Mouse (Mus musculus): ENCODE data around the gene Ube2z. TPM values are rescaled to one million over a fixed set of nuclear protein-coding genes. Genes with fewer than 3 reads are reported as not detected.

Gene Ube2z
- polyA plus RNA-seq, 1 experiment = 47.9 TPM

DNA sequence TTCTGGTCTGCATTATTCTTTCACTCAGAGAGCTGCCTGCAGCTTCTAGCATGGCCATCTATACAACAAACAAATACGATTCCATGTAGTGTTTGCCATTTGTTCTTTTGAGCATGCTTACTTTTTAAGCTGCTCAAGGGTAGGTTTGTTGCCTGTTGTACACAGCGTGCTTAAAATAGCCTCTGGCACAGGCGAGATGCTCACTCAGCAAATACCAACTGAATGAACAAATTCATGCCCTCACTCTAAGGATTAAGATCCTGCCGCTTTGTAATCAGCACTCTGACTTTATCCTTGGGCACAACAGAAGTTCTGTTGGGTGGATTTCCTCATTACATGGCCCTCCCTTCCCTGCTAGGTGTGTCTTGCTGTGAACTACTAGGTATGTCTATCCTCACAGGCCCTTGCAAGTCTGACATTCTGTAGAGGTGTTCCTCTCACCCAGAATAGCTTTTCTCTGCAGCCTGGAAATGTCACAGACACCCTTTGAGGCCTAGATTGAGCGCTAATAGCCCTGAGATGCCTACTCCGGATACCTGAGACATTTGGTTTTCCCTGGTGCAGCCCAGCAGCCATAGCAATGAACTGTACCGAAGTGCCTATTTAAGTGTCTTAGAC lies 27.6 kb upstream of the Ube2z start:
- WGBS = 50% methylated on average over 7 of the region's 7 CpGs
- Histone ChIP-seq H3K36me3 (ENCODE audit: control insufficient read depth, insufficient read depth, low read length) (no peaks in the 10 kb centered on the region), H3K4me1 (replicated peaks; ENCODE audit: control insufficient read depth, insufficient read depth, low read length) (no peaks in the 10 kb centered on the region), H3K27ac (ENCODE audit: control insufficient read depth, insufficient read depth, low read length) (no peak overlapping the region), H3K4me3 (ENCODE audit: control insufficient read depth, insufficient read depth, low read length) (no peak overlapping the region), H3K27me3 (ENCODE audit: control insufficient read depth, insufficient read depth, low read length) (no peaks in the 10 kb centered on the region)
- DNase-seq = no peak
- TF ChIP-seq POLR2A (IDR thresholded peaks at IDR 0.05; ENCODE audit: control insufficient read depth, extremely low read depth, insufficient read depth, low read length, poor library complexity) (no peak), CTCF (IDR thresholded peaks at IDR 0.05; ENCODE audit: borderline replicate concordance, control insufficient read depth, extremely low read depth, insufficient read depth, low read length, poor library complexity) (no peak)

DNA sequence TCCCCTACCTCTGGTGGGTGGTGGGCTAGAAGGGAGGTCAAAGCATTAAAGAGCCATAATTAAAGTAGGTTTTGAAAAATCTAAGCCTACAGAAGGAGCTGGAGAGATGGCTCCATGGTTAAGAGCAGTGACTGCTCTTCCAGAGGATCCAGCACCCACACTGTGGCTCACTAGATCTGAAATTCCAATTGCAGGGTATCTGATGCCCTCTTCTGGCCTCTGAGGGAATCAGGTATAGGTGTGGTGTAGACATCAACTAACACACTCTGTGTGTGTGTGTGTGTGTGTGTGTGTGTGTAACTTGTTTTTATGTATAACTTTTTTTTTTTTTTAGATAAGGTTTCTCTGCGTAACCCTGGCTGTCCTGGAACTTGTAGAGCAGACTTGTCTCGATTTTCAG lies 25.9 kb upstream of the Ube2z start:
- no peak overlapping the region for H3K27ac ChIP-seq (ENCODE audit: control insufficient read depth, insufficient read depth, low read length)
- no peak for DNase-seq
- 78% methylated on average over 2 of the region's 2 CpGs for WGBS
- no peaks in the 10 kb centered on the region for H3K36me3 ChIP-seq (ENCODE audit: control insufficient read depth, insufficient read depth, low read length)
- TF ChIP-seq POLR2A (IDR thresholded peaks at IDR 0.05; ENCODE audit: control insufficient read depth, extremely low read depth, insufficient read depth, low read length, poor library complexity) = no peak
- TF ChIP-seq CTCF (IDR thresholded peaks at IDR 0.05; ENCODE audit: borderline replicate concordance, control insufficient read depth, extremely low read depth, insufficient read depth, low read length, poor library complexity) = no peak
- H3K27me3 ChIP-seq (ENCODE audit: control insufficient read depth, insufficient read depth, low read length) = no peaks in the 10 kb centered on the region
- no peaks in the 10 kb centered on the region for H3K4me1 ChIP-seq (replicated peaks; ENCODE audit: control insufficient read depth, insufficient read depth, low read length)
- H3K4me3 ChIP-seq (ENCODE audit: control insufficient read depth, insufficient read depth, low read length) = no peak overlapping the region

- no peaks in the 10 kb centered on the region for H3K27me3 ChIP-seq (ENCODE audit: control insufficient read depth, insufficient read depth, low read length)
- no peak for TF ChIP-seq POLR2A (IDR thresholded peaks at IDR 0.05; ENCODE audit: control insufficient read depth, extremely low read depth, insufficient read depth, low read length, poor library complexity)
- TF ChIP-seq CTCF (IDR thresholded peaks at IDR 0.05; ENCODE audit: borderline replicate concordance, control insufficient read depth, extremely low read depth, insufficient read depth, low read length, poor library complexity) = no peak
- no peak for DNase-seq
- no peaks in the 10 kb centered on the region for H3K4me1 ChIP-seq (replicated peaks; ENCODE audit: control insufficient read depth, insufficient read depth, low read length)
- 88% methylated on average over 6 of the region's 6 CpGs for WGBS
- no peak overlapping the region for H3K27ac ChIP-seq (ENCODE audit: control insufficient read depth, insufficient read depth, low read length)
- no peak overlapping the region for H3K4me3 ChIP-seq (ENCODE audit: control insufficient read depth, insufficient read depth, low read length)
- no peaks in the 10 kb centered on the region for H3K36me3 ChIP-seq (ENCODE audit: control insufficient read depth, insufficient read depth, low read length)
Measured at GRCm38 (mm10) chr11:96087981-96088380, 22.8 kb upstream of the Ube2z start.

GRCm38 (mm10) chr11:96082682-96083081 lies 17.5 kb upstream of the Ube2z start:
- DNase-seq = no peak
- no peaks in the 10 kb centered on the region for H3K36me3 ChIP-seq (ENCODE audit: control insufficient read depth, insufficient read depth, low read length)
- H3K27me3 ChIP-seq (ENCODE audit: control insufficient read depth, insufficient read depth, low read length) = no peaks in the 10 kb centered on the region
- no peak overlapping the region for H3K4me3 ChIP-seq (ENCODE audit: control insufficient read depth, insufficient read depth, low read length)
- no peaks in the 10 kb centered on the region for H3K4me1 ChIP-seq (replicated peaks; ENCODE audit: control insufficient read depth, insufficient read depth, low read length)
- WGBS = 87% methylated on average over 3 of the region's 3 CpGs
- TF ChIP-seq CTCF (IDR thresholded peaks at IDR 0.05; ENCODE audit: borderline replicate concordance, control insufficient read depth, extremely low read depth, insufficient read depth, low read length, poor library complexity) (no peak), POLR2A (IDR thresholded peaks at IDR 0.05; ENCODE audit: control insufficient read depth, extremely low read depth, insufficient read depth, low read length, poor library complexity) (no peak)
- no peak overlapping the region for H3K27ac ChIP-seq (ENCODE audit: control insufficient read depth, insufficient read depth, low read length)

DNA sequence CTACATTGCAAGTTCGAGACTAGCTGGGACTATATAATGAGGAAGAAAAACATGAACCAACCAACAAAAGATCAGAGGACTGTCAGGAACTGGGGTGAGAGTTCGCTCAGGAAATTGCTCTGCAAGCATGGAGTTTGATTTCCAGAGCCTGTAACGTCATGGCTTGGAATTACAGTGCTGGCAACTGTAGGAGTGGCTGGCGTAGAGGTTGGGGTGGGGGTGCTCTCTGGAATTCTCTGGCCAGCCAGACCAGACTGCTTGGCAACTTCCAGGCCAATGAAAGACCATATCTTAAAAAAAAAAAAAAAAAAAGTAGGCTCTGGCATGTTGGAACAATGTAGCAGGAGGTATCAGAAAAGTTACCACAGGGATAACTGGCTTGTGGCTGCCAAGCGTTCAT lies 15.5 kb upstream of the Ube2z start:
- Histone ChIP-seq H3K4me3 (ENCODE audit: control insufficient read depth, insufficient read depth, low read length) (no peak overlapping the region), H3K27me3 (ENCODE audit: control insufficient read depth, insufficient read depth, low read length) (no peaks in the 10 kb centered on the region), H3K36me3 (ENCODE audit: control insufficient read depth, insufficient read depth, low read length) (no peaks in the 10 kb centered on the region), H3K4me1 (replicated peaks; ENCODE audit: control insufficient read depth, insufficient read depth, low read length) (no peaks in the 10 kb centered on the region; the same call in 1 of the 2 replicates), H3K27ac (ENCODE audit: control insufficient read depth, insufficient read depth, low read length) (no peak overlapping the region)
- DNase-seq = no peak
- 92% methylated on average over 5 of the region's 5 CpGs for WGBS
- TF ChIP-seq CTCF (IDR thresholded peaks at IDR 0.05; ENCODE audit: borderline replicate concordance, control insufficient read depth, extremely low read depth, insufficient read depth, low read length, poor library complexity) (no peak), POLR2A (IDR thresholded peaks at IDR 0.05; ENCODE audit: control insufficient read depth, extremely low read depth, insufficient read depth, low read length, poor library complexity) (no peak)

DNA sequence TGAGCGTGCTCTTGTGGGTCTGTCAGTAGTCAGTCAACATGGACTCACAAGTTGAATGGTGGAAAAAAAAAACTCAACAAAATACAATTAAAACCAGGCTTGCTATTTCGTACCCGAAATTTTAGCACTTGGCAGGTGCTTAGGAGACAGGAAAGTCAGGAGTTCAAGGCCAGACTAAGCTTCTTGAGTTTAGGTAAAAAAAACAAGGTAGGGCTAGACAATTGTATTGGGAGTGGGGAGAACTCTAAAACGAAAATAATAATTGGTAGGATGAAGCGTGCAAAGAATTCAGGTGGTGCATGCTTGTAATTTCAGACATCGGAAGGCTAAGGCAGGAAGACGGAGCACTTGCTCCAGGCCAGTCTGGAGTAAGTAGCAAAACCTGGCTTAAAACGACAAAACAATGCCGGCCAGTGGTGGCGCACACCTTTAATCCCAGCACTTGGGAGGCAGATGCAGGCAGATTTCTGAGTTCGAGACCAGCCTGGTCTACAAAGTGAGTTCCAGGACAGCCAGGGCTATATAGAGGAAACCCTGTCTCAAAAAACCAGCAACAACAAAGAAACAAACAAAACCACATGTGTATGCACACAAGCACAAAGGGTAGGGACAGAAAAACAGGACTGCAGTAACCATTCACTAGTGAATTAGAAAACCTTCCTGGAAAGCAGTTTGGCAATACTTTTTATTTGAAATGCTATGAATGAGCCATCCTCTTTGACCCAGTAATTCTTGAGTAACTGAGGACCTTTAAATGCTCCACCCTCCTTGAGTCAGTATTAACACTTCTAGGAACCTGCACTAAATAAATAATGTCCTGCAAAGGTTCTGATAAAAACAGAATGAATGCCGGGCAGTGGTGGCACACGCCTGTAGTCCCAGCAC lies 11.3 kb upstream of the Ube2z start:
- Histone ChIP-seq H3K27me3 (ENCODE audit: control insufficient read depth, insufficient read depth, low read length) (no peaks in the 10 kb centered on the region), H3K27ac (ENCODE audit: control insufficient read depth, insufficient read depth, low read length) (no peak overlapping the region), H3K4me1 (replicated peaks; ENCODE audit: control insufficient read depth, insufficient read depth, low read length) (peaks cover 12% of the 10 kb centered on the region), H3K36me3 (ENCODE audit: control insufficient read depth, insufficient read depth, low read length) (no peaks in the 10 kb centered on the region), H3K4me3 (ENCODE audit: control insufficient read depth, insufficient read depth, low read length) (no peak overlapping the region)
- 76% methylated on average over 13 of the region's 13 CpGs for WGBS
- no peak for DNase-seq
- TF ChIP-seq CTCF (IDR thresholded peaks at IDR 0.05; ENCODE audit: borderline replicate concordance, control insufficient read depth, extremely low read depth, insufficient read depth, low read length, poor library complexity) (no peak), POLR2A (IDR thresholded peaks at IDR 0.05; ENCODE audit: control insufficient read depth, extremely low read depth, insufficient read depth, low read length, poor library complexity) (no peak)
